Mouse (Mus musculus) midbrain, embryonic 16.5 days (tissue): ENCODE measurements around the gene BC048679. TPM values are rescaled to one million over a fixed set of nuclear protein-coding genes. Genes with fewer than 3 reads are reported as not detected.

Experiments
- ATAC-seq: fragments of 200-750 bp; cut with Nextera tagmentation; 2 replicates; pipeline ENCODE4 v1.8.0; 2017; ENCODE audit warnings: moderate TSS enrichment
- H3K27ac ChIP-seq: fragments of 300-500 bp; sonication (generic); 2 replicates; pipeline ENCODE4 v1.5.1; 2014; ENCODE audit warnings: mild to moderate bottlenecking, low read length, mixed read lengths
- H3K27me3 ChIP-seq: fragments of 300-500 bp; sonication (generic); 2 replicates; pipeline ENCODE4 v1.6.1; 2014; ENCODE audit warnings: low read depth, low read length, mixed read lengths; ENCODE audit not compliant: control insufficient read depth, insufficient read depth
- H3K36me3 ChIP-seq: fragments of 300-500 bp; sonication (generic); 2 replicates; pipeline ENCODE4 v1.6.1; 2014; ENCODE audit warnings: mild to moderate bottlenecking, low read length, moderate library complexity, mixed read lengths; ENCODE audit not compliant: control insufficient read depth, insufficient read depth
- H3K4me1 ChIP-seq: fragments of 300-500 bp; sonication (generic); 2 replicates; pipeline ENCODE4 v1.6.1; 2014; ENCODE audit warnings: mild to moderate bottlenecking, low read length, mixed read lengths; ENCODE audit not compliant: control insufficient read depth, insufficient read depth
- H3K4me2 ChIP-seq: fragments of 300-500 bp; sonication (generic); 2 replicates; pipeline ENCODE4 v1.6.1; 2014; ENCODE audit warnings: mild to moderate bottlenecking, low read length, mixed read lengths
- H3K4me3 ChIP-seq: fragments of 300-500 bp; sonication (generic); 2 replicates; pipeline ENCODE4 v1.5.1; 2014; ENCODE audit warnings: low read depth, mild to moderate bottlenecking, low read length, moderate library complexity, mixed read lengths
- H3K9ac ChIP-seq: fragments of 300-500 bp; sonication (generic); 2 replicates; pipeline ENCODE4 v1.6.1; 2014; ENCODE audit warnings: low read depth, low read length, mixed read lengths
- H3K9me3 ChIP-seq: fragments of 300-500 bp; sonication (generic); replicated peaks from 2 replicates; pipeline ENCODE4 v1.6.1; 2014; ENCODE audit warnings: mild to moderate bottlenecking, low read length, mixed read lengths; ENCODE audit not compliant: control insufficient read depth, poor library complexity, severe bottlenecking
- WGBS: fragments of 180-500 bp; shearing (Covaris S2); extraction: QIAGEN DNeasy Blood & Tissue Kit; methylation state at CpG from one replicate; pipeline ENCODE4 v1.1.7; 2014; 5-methylcytosine and 5-hydroxymethylcytosine counted together
- microRNA counts: library from miRNA; unstranded; fragments of <30 nt; microRNA quantifications from one replicate; lab custom pipeline; 2016
- polyA plus RNA-seq: library from polyadenylated mRNA; unstranded; fragments of >200 nt; fragmentation: Nextera tagmentation; extraction: Ambion mirVana; gene quantifications from 2 replicates; pipeline ENCODE4 v1.2.1, GENCODE M21; 2015

BC048679 gene
- polyA plus RNA-seq, 1 experiment from 2014 or later, result not detected

DNA sequence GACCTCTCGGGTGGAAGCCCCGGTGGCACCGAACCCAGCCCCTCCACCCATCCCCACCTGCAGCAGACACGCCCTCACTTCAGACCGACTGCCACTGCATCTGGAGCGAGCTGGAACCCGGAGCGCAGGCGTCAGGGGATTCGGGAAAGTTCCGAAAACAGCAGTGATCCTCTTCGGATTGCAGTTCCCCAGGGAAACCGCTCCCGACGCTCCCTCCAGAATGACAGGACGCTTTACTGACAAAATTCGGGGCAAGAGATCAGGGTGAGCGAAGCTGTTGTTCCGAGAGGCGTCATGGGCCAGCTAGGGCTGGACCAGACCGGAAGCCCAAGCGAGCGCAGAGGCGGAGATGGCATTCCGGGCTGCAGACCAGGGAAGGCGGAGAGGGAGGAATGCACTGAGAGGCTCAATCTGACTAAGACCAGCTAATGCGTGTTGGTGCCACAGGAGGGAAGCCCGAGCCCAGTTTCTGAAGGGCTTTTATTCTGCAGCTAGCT lies 42.9 kb downstream of the BC048679 start, which contains the start of gene Cpeb1:
Gene Cpeb1 (minus strand): TSS at position 311 of the 497 bp plus-strand sequence.
- Histone ChIP-seq H3K4me2 (peak within 1 kb of the TSS; percentile 95), H3K4me3 (peak within 1 kb of the TSS; percentile 63), H3K27ac (no peak within 1 kb of the TSS), H3K36me3 (peaks cover 2% of the 10 kb centered on the region; the same call in 1 of the 2 replicates), H3K9me3 (no peaks in the 10 kb centered on the region), H3K27me3 (peaks cover 49% of the 10 kb centered on the region), H3K4me1 (peaks cover 26% of the 10 kb centered on the region), H3K9ac (peak within 1 kb of the TSS; percentile 65)
- peak; percentile 73 for ATAC-seq
- WGBS, result under 1% methylated on average over 28 of the region's 28 CpGs

DNA sequence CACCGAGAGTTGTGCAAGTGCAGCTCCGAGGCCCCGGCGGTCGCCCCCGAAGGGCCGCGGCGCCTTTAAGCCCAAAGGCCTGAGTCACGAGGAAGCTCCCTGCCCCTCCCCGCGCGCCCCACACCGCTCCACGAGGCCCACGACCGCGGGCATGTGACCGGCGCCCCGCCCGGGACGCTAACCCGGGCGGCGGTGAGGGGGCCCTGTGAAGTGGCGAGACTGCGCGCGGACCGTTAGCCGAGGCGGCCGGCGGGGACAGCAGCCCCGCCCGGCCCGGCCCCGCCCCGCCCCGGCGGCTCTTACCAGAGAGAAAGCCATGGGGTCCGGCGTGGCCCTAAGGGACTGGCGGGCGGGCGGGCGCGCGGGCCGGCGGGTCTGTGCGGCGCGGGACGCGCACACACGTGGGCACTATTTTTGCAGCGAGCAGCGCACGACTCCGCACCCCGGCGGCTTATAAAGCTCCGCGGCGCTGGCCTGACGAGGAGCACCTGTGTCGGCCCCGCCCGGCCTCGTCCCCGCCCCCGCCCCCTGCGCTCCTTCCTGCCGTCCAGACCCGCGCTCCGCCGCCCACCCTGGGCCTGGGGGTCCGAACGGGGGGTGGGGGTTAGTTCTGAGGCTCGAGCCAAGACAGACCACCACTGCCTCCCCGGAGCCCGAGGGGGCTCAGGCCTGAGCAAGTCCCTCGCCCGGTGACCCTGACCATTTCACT lies 43.6 kb downstream of the BC048679 start:
- peak overlapping the region; percentile 95 for H3K4me2 ChIP-seq
- H3K9ac ChIP-seq, result peak overlapping the region; percentile 65
- H3K36me3 ChIP-seq, result no peaks in the 10 kb centered on the region
- peaks cover 49% of the 10 kb centered on the region for H3K27me3 ChIP-seq
- WGBS, result 2% methylated on average over 55 of the region's 87 CpGs
- peak; percentile 65 for ATAC-seq
- H3K4me3 ChIP-seq, result peak overlapping the region; percentile 63
- no peaks in the 10 kb centered on the region for H3K9me3 ChIP-seq
- no peak overlapping the region for H3K27ac ChIP-seq
- H3K4me1 ChIP-seq, result peaks cover 26% of the 10 kb centered on the region

DNA sequence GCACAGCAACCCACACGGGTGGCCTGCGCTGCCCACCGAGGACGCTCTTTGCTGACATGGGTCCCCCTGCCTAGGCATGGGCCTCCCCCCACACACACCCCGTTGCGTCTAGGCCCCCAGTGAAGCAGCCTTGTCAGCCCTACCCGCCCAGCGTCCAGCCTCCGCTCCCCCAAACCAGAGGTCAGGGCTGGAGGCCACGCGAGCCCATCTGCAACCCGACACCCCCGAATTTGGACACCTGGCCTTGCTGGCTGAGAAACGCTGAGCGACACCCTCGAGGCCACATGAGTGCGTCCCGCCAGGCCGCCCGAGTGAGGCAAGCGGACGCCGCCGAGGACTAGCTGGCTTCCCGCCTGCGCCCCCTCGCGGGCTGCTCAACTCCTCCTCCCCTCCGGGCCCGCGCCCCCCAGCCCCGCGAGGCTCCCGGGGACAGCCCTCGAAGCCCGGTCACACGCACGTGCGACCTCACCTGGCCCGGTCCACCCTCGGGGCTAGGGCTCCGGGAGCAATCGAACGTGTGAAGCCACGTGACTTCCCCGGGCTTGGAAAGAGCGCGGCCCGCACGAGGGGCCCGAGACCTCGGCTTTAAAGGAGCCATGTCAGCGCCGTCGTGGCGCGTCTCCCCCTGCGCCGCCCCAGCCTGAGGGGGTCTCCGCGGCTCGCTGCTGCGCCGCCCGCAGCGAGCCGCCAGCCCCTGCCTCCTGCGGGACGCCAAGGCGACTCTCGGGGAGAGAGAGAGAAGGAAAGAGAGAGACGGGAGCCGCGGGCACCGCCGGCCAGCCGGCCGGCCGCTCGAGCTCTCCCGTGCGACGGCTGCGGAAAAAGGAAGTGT lies 44.4 kb downstream of the BC048679 start:
- H3K4me2 ChIP-seq, result peak overlapping the region; percentile 95
- peaks cover 26% of the 10 kb centered on the region for H3K4me1 ChIP-seq
- 2% methylated on average over 63 of the region's 84 CpGs for WGBS
- peaks cover 49% of the 10 kb centered on the region for H3K27me3 ChIP-seq
- peak overlapping the region; percentile 65; the same call in 1 of the 2 replicates for H3K9ac ChIP-seq
- H3K36me3 ChIP-seq, result no peaks in the 10 kb centered on the region
- ATAC-seq, result peak; percentile 41
- no peaks in the 10 kb centered on the region for H3K9me3 ChIP-seq
- no peak overlapping the region for H3K27ac ChIP-seq
- H3K4me3 ChIP-seq, result peak overlapping the region; percentile 63

DNA sequence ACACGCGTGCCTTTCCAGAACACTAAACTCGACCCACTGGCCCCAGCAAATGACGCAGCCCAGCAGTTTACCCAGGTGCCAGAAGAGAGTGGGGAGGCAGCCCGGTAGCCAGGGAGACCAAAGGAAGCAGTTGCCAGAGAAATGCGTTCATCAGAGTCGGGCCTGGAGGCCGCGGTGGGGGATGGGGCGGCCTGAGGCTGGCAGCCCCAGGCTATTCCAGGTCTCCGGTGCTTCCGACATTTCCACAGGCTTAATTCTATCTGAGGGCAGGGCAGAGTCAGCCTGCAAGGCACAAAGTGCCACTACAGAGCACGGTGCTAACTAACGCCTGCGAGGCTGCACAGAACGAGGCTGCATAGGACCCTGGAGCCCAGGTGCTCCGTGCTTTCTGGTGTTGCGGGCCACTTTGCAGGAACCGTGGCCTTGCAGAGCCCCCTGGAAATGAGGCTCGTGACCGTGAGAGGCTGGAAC lies 45.1 kb downstream of the BC048679 start:
- H3K27me3 ChIP-seq, result peaks cover 46% of the 10 kb centered on the region

More for the DNA sequence above, 45.1 kb downstream of the BC048679 start:
- H3K9me3 ChIP-seq, result no peaks in the 10 kb centered on the region
- WGBS, result 3% methylated on average over 21 of the region's 21 CpGs
- H3K4me3 ChIP-seq, result peak overlapping the region; percentile 63
- peak overlapping the region; percentile 95 for H3K4me2 ChIP-seq
- ATAC-seq, result peak; percentile 61
- no peak overlapping the region for H3K27ac ChIP-seq
- no peaks in the 10 kb centered on the region for H3K36me3 ChIP-seq
- H3K4me1 ChIP-seq, result peaks cover 26% of the 10 kb centered on the region
- 0 out of 2 replicates have a peak overlapping the region, but pooled peaks have one; percentile 34 for H3K9ac ChIP-seq

MicroRNA genes within 50 kb of the gene (microRNA counts, 519-probe panel; counts per million panel counts)
- microRNA mmu-miR-1839-3p (lab: Ali Mortazavi, UCI) (2,046 counts per million, percentile 51 among the panel's probes with 10 or more counts), microRNA mmu-miR-1839-5p (lab: Ali Mortazavi, UCI) (2,873 counts per million, percentile 85 among the panel's probes with 10 or more counts)

Other genes with a start within 250 kb of the BC048679 start
- gene Rps17, start 153.0 kb downstream of the BC048679 start, polyA plus RNA-seq, result 594 and 636 TPM in 2 replicates
- 3.9 and 6.6 TPM in 2 replicates for gene Cpeb1, start 42.8 kb downstream of the BC048679 start, polyA plus RNA-seq
- 161 TPM in 2 replicates for gene Ap3b2, start 4.4 kb downstream of the BC048679 start, polyA plus RNA-seq
- 0.19 and 0.25 TPM in 2 replicates for gene Fsd2, start 68.7 kb upstream of the BC048679 start, polyA plus RNA-seq
- gene Whamm, start 73.0 kb upstream of the BC048679 start, polyA plus RNA-seq, result 4.3 TPM in 2 replicates
- gene Homer2, start 209.2 kb upstream of the BC048679 start, polyA plus RNA-seq, result 16.3 and 20.1 TPM in 2 replicates